Mouse (Mus musculus) spleen, postnatal 14 days (tissue): ENCODE results near the gene Armc9.
A peak's percentile ranks its signal among the peaks of the same experiment; 100 is the strongest.

Experiments used
- DNase-seq, 2 experiments: peaks; one replicate each; pipeline ENCODE4 v3.0.0; 2021 to 2022; ENCODE audit warnings: low spot score in 2 of 2

Gene Armc9

GRCm38 (mm10) chr1:86154133-86154823 lies at the start of gene Armc9:
TSS of gene Armc9 (plus strand) at chr1:86154780.
- DNase-seq = peak; percentile 89 to 93

- DNase-seq = no peak
Measured at GRCm38 (mm10) chr1:86105054-86105453, 49.5 kb upstream of the Armc9 start.

GRCm38 (mm10) chr1:86111779-86112178 lies 42.8 kb upstream of the Armc9 start, which contains the start of gene Htr2b:
TSS of gene Htr2b (minus strand) at chr1:86111970.
- peak in 1 of 2 experiments; percentile 1 for DNase-seq

GRCm38 (mm10) chr1:86114141-86114540 lies 40.4 kb upstream of the Armc9 start:
- DNase-seq = no peak

GRCm38 (mm10) chr1:86119549-86119948 lies 35.0 kb upstream of the Armc9 start:
- no peak for DNase-seq

- DNase-seq = no peak
Measured at GRCm38 (mm10) chr1:86126036-86126435, 28.5 kb upstream of the Armc9 start.

- no peak for DNase-seq
Measured at GRCm38 (mm10) chr1:86133337-86133736, 21.2 kb upstream of the Armc9 start, which contains the start of gene Gm21972. TSS of gene Gm21972 (plus strand) at chr1:86133637.

- DNase-seq = no peak
Measured at GRCm38 (mm10) chr1:86135315-86135714, 19.3 kb upstream of the Armc9 start.

- no peak for DNase-seq
Measured at GRCm38 (mm10) chr1:86141081-86141480, 13.5 kb upstream of the Armc9 start.

GRCm38 (mm10) chr1:86143165-86143564 lies 11.4 kb upstream of the Armc9 start:
- no peak for DNase-seq

GRCm38 (mm10) chr1:86144001-86144944 lies 10.3 kb upstream of the Armc9 start:
- no peak for DNase-seq

- no peak for DNase-seq
Measured at GRCm38 (mm10) chr1:86146293-86146692, 8.3 kb upstream of the Armc9 start.

GRCm38 (mm10) chr1:86147557-86147956 lies 7.0 kb upstream of the Armc9 start:
- DNase-seq = no peak

- DNase-seq = no peak
Measured at GRCm38 (mm10) chr1:86148161-86148560, 6.4 kb upstream of the Armc9 start.

- no peak for DNase-seq
Measured at GRCm38 (mm10) chr1:86150929-86151328, 3.7 kb upstream of the Armc9 start.

- DNase-seq = no peak
Measured at GRCm38 (mm10) chr1:86151376-86151775, 3.2 kb upstream of the Armc9 start.

GRCm38 (mm10) chr1:86152618-86153017 lies 2.0 kb upstream of the Armc9 start:
- no peak for DNase-seq

GRCm38 (mm10) chr1:86154824-86155164 lies 214 bp downstream of the Armc9 start:
- DNase-seq = no peak

- DNase-seq = no peak
Measured at GRCm38 (mm10) chr1:86156075-86156474, 1.5 kb downstream of the Armc9 start.

- no peak for DNase-seq
Measured at GRCm38 (mm10) chr1:86156595-86156994, 2.0 kb downstream of the Armc9 start.

GRCm38 (mm10) chr1:86160059-86160458 lies 5.5 kb downstream of the Armc9 start:
- DNase-seq = no peak

- DNase-seq = no peak
Measured at GRCm38 (mm10) chr1:86160479-86160878, 5.9 kb downstream of the Armc9 start.

GRCm38 (mm10) chr1:86161061-86161460 lies 6.5 kb downstream of the Armc9 start:
- no peak for DNase-seq
